Mouse (Mus musculus): ENCODE measurements around the gene Frmd8. TPM values are rescaled to one million over a fixed set of nuclear protein-coding genes. Genes with fewer than 3 reads are reported as not detected.
"Not testable (repeated sequence)": the region's sequence is repeated elsewhere in the genome, so short reads cannot be mapped to it uniquely, and the experiment has no call there.

The Frmd8 gene
- total and polyA plus RNA-seq, 2 experiments from 2014 or later: 8.5 to 10.3 TPM

DNA sequence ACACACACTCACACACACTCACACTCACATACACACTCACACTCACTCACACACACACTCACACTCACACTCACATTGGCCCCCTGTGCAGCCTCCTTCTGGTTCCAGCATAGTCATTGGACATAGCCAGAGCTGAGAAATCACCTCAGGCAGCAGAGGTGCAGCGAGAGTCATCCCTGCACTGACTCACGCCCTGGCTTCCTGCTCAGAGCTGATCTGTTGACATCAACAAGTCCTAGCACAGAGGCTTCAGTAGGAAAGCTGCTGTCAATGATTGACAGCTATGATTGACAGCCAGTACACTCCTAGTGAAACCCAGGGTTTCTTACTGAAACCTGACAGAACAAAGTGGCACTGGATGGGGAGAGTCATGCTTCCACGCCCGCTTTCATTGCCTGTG lies 59.1 kb downstream of the Frmd8 start:
- Histone ChIP-seq H3K36me3 (ENCODE audit: insufficient read depth) (no peaks in the 10 kb centered on the region), H3K9ac (no peak overlapping the region), H3K27ac (ENCODE audit: low read depth, low read length) (no peak overlapping the region), H3K4me2 (ENCODE audit: low read depth) (no peak overlapping the region), H3K4me3 (ENCODE audit: low read depth, low read length) (no peak overlapping the region), H3K27me3 (ENCODE audit: insufficient read depth, low read length) (no peaks in the 10 kb centered on the region), H3K9me3 (ENCODE audit: low read length) (no peaks in the 10 kb centered on the region), H3K4me1 (ENCODE audit: insufficient read depth) (peaks cover 30% of the 10 kb centered on the region)
- TF ChIP-seq CTCF (IDR thresholded peaks at IDR 0.05; ENCODE audit: low read depth): no peak
- no peak for DNase-seq
- 80% methylated on average over 4 of the region's 4 CpGs for WGBS
- ATAC-seq: no peak

DNA sequence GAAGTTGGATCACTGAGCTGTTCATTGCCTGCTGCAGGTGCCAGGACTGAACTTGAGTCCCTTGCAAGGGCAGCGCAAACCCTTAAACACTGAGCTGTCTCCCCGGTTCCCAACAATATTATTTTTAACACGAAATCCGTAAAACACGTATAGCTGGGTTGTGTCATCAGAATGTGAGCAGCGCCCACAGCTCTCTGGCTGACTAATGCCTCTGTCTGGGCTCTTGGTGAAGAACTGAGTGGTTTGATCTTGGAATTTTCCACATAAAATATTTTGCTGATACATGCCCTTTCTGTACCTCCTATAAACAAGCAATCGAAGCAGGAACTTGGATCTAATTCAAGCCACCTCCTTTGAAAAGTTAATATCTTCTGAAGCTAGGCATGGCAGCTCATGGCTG lies 60.1 kb downstream of the Frmd8 start:
- peaks cover 39% of the 10 kb centered on the region for H3K4me1 ChIP-seq (ENCODE audit: insufficient read depth)
- H3K9me3 ChIP-seq (ENCODE audit: low read length): no peaks in the 10 kb centered on the region
- no peaks in the 10 kb centered on the region for H3K36me3 ChIP-seq (ENCODE audit: insufficient read depth)
- ATAC-seq: no peak
- no peaks in the 10 kb centered on the region for H3K27me3 ChIP-seq (ENCODE audit: insufficient read depth, low read length)
- WGBS: 76% methylated on average over 7 of the region's 7 CpGs
- H3K9ac ChIP-seq: no peak overlapping the region
- H3K27ac ChIP-seq (ENCODE audit: low read depth, low read length): peak overlapping the region; percentile 40; the same call in 1 of the 2 replicates
- no peak for TF ChIP-seq CTCF (IDR thresholded peaks at IDR 0.05; ENCODE audit: low read depth)
- no peak overlapping the region for H3K4me3 ChIP-seq (ENCODE audit: low read depth, low read length)
- no peak for DNase-seq
- H3K4me2 ChIP-seq (ENCODE audit: low read depth): no peak overlapping the region

DNA sequence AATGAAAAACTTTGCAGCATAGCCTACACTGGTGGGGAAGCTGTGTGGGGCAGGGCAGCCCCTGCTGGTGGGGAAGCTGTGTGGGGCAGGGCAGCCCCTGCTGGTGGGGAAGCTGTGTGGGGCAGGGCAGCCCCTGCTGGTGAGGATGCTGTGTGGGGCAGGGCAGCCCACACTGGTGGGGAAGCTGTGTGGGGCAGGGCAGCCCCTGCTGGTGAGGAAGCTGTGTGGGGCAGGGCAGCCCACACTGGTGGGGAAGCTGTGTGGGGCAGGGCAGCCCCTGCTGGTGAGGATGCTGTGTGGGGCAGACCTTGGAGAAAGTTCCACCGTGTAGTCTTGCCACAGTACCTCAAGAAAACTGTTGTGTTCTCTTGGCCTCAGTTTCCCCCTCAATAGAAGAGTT lies 61.0 kb downstream of the Frmd8 start:
- peaks cover 43% of the 10 kb centered on the region for H3K4me1 ChIP-seq (ENCODE audit: insufficient read depth)

DNA sequence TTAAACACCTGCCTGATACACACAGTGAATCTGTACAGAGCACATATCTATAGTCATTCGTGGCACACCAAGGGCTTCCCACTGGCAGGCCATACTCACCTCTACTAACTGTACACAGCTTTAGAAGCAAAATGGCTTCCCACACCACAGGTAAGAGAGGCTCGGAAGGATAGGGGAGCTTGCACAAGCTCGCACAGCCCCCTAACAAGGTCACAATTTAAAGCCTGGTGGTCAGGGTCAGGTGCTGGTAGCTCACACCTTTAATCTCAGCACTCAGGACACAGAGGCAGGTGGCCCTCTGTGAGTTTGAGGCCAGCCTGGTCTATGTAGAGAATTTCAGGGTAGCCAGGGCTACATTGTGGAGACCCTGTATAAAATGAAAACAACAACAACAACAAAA lies 61.5 kb downstream of the Frmd8 start:
- no peak overlapping the region for H3K27ac ChIP-seq (ENCODE audit: low read depth, low read length)
- no peak for TF ChIP-seq CTCF (IDR thresholded peaks at IDR 0.05; ENCODE audit: low read depth)
- DNase-seq (no peak), ATAC-seq (no peak)
- H3K4me3 ChIP-seq (ENCODE audit: low read depth, low read length): no peak overlapping the region
- H3K4me2 ChIP-seq (ENCODE audit: low read depth): no peak overlapping the region
- H3K9me3 ChIP-seq (ENCODE audit: low read length): no peaks in the 10 kb centered on the region
- 86% methylated on average over 3 of the region's 3 CpGs for WGBS
- H3K36me3 ChIP-seq (ENCODE audit: insufficient read depth): no peaks in the 10 kb centered on the region
- peaks cover 43% of the 10 kb centered on the region for H3K4me1 ChIP-seq (ENCODE audit: insufficient read depth)
- H3K27me3 ChIP-seq (ENCODE audit: insufficient read depth, low read length): no peaks in the 10 kb centered on the region
- no peak overlapping the region for H3K9ac ChIP-seq

More for the DNA sequence above, 61.0 kb downstream of the Frmd8 start:
- not testable (repeated sequence) for H3K27ac ChIP-seq (ENCODE audit: low read depth, low read length); DNase-seq; H3K9me3 ChIP-seq (ENCODE audit: low read length); H3K9ac ChIP-seq; H3K36me3 ChIP-seq (ENCODE audit: insufficient read depth); ATAC-seq; H3K4me2 ChIP-seq (ENCODE audit: low read depth); H3K4me3 ChIP-seq (ENCODE audit: low read depth, low read length); H3K27me3 ChIP-seq (ENCODE audit: insufficient read depth, low read length)
- peak; percentile 66 for TF ChIP-seq CTCF (IDR thresholded peaks at IDR 0.05; ENCODE audit: low read depth)
- WGBS: 33% methylated on average over 1 of the region's 1 CpGs

DNA sequence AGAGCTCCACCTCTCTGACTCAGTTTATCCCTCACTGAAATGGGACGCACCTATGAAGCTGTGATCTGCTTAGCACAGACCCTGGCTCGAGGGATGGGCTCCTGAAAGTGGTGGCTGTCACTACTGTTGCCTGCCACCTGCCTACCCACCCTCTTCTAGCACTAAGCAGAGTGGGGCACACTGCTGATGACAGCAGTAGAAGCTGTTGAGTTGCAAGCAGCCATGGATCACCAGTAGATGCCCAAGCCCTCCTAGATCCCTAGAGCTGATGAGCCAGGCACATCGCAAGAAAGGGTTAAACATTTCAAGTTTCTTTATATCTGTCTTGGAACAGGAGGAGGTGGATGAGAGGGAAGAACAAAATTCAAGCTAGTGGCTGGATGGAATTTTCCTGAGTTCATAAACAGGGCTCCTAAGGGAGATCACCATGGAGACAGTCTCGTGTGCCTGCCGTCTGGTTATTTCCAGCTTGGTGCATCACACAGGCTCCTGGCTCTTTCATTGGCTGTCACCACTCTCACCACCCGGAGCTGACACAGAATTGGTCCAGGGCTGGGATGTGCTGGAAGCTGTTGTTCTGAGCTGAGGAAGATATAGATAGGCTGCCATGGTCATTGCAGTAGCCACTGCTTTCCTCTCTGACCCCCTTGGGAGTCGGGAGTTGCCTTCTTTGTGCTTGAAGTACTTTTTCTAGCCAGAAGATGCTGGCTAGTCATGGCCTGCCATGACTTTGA lies 63.1 kb downstream of the Frmd8 start:
- H3K4me1 ChIP-seq (ENCODE audit: insufficient read depth): peaks cover 38% of the 10 kb centered on the region
- 0 out of 2 replicates have a peak overlapping the region, but pooled peaks have one; percentile 0 for H3K9ac ChIP-seq
- H3K9me3 ChIP-seq (ENCODE audit: low read length): no peaks in the 10 kb centered on the region
- no peaks in the 10 kb centered on the region for H3K27me3 ChIP-seq (ENCODE audit: insufficient read depth, low read length)
- TF ChIP-seq CTCF (IDR thresholded peaks at IDR 0.05; ENCODE audit: low read depth): no peak
- H3K4me2 ChIP-seq (ENCODE audit: low read depth): peak overlapping the region; percentile 28; the same call in 1 of the 2 replicates
- H3K36me3 ChIP-seq (ENCODE audit: insufficient read depth): no peaks in the 10 kb centered on the region
- 29% methylated on average over 7 of the region's 7 CpGs for WGBS
- no peak overlapping the region for H3K4me3 ChIP-seq (ENCODE audit: low read depth, low read length)
- peak; percentile 99 for ATAC-seq
- peak; percentile 94 for DNase-seq
- peak overlapping the region; percentile 95 for H3K27ac ChIP-seq (ENCODE audit: low read depth, low read length)

DNA sequence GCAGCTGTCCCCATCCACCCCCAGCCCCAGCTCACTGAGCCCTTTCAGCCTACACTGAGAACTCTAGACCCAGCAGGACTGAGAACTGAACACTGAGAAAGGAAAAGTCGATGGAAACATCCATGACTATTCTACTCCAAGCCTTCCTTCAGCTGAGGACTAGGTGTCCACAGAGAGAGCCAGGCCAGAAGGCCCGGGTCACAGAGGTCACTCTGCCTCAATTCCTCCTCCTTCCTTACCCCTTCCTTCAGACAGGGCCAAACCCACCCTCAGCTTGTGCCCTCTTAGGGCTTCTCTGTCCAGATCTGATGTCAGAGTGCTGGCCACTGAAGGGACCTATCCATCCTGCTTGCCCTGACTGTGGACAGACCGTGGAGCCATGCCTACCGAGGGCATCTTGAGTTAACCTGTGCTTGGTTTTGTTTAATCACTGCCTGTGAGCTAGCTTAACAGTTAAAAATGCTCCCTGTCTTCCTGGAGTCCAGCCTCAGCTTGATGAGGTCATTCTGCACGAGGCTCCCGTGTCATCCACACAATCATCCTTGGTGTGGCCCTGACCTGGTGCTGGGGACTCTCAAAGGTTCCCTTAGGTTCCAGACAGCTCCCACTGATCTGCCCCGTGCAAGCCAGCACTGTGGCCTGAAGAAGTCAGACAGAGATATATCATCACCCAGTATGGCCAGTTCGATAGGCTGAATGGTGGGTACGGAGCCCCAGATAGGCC lies 64.1 kb downstream of the Frmd8 start:
- 0 out of 2 replicates have a peak overlapping the region, but pooled peaks have one; percentile 5 for H3K4me2 ChIP-seq (ENCODE audit: low read depth)
- WGBS: 73% methylated on average over 9 of the region's 9 CpGs
- H3K9ac ChIP-seq: no peak overlapping the region
- no peaks in the 10 kb centered on the region for H3K36me3 ChIP-seq (ENCODE audit: insufficient read depth)
- ATAC-seq (no peak), DNase-seq (no peak)
- TF ChIP-seq CTCF (IDR thresholded peaks at IDR 0.05; ENCODE audit: low read depth): no peak
- H3K4me3 ChIP-seq (ENCODE audit: low read depth, low read length): no peak overlapping the region
- no peaks in the 10 kb centered on the region for H3K27me3 ChIP-seq (ENCODE audit: insufficient read depth, low read length)
- peak overlapping the region; percentile 95 for H3K27ac ChIP-seq (ENCODE audit: low read depth, low read length)
- H3K9me3 ChIP-seq (ENCODE audit: low read length): no peaks in the 10 kb centered on the region
- peaks cover 39% of the 10 kb centered on the region for H3K4me1 ChIP-seq (ENCODE audit: insufficient read depth)
